Mouse (Mus musculus): ENCODE results near the gene Limd2.

- TF ChIP-seq POLR2A (IDR thresholded peaks at IDR 0.05; ENCODE audit: low read depth, low read length): no peak
- TF ChIP-seq CTCF (conservative IDR thresholded peaks at IDR 0.05; ENCODE audit: insufficient read depth, insufficient read length, low read depth, low read length): no peak
Measured at GRCm38 (mm10) chr11:106173228-106173627, 12.6 kb upstream of the Limd2 start.

All from kidney, adult 2 months (tissue).